Mouse (Mus musculus): ENCODE measurements around the gene Gm9945.

Gm9945 gene

DNA sequence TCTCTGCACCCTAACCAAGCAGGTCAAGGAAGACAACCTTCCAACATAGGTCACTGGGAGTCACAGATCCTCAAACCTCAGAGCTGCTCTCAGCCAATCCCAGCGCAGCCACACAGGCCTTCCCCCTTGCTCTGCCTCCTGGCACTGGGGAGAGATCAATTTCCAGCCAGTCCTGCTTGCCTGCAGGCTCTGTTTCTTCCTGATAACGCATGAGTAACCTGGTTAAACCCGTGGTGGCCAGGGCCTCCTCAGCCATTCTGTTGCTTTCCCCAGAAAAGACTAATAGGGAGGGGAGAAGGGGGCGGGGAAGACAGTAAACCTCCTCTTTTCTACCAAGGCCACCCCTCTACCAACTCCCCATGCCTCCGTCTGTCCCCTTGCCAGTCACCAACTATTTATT, 18.2 kb upstream of the Gm9945 start:
- DNase-seq (ENCODE audit: low read depth): no peak

DNA sequence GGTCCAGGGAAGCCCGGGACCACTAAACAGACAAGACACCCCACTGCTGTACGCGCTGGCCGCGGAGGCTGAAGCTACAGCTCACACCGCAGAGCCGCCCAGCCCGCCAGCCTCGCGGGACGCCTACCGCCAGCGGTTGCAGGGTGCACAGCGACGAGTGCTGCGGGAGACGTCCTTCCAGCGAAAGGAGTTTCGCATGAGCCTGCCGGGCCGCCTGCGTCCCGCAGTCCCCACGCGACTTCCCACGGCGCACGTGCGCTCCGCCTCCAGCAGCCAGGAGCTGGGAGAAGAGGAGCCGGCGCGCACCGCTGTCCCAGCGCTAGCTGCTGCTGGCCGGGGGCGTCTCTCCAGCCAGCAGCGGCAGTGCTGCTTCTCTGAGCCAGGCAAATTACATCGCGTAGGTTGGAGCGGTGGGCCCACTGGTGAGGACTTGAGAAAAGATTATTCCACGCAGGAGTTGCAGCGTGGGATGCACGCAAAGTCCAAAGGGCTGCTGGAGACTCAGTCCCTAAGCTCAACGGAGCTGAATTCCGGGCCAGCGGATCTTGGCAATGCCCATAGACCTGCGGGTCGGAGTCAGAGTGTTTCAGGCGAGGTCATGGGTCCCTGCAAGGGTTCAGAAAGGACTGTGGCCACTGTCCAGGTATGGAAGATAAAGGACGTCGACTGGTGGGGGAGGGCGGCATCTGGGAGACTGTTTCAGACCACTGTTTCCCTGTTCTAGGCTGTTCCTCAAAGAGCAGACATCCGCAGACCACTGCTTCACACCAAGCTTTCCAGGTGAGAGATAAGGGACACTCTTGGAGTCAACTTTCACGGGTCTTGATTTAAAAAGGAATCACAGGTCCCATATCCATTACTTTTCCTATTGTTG, 16.2 kb upstream of the Gm9945 start:
- no peak for DNase-seq (ENCODE audit: low read depth)

DNA sequence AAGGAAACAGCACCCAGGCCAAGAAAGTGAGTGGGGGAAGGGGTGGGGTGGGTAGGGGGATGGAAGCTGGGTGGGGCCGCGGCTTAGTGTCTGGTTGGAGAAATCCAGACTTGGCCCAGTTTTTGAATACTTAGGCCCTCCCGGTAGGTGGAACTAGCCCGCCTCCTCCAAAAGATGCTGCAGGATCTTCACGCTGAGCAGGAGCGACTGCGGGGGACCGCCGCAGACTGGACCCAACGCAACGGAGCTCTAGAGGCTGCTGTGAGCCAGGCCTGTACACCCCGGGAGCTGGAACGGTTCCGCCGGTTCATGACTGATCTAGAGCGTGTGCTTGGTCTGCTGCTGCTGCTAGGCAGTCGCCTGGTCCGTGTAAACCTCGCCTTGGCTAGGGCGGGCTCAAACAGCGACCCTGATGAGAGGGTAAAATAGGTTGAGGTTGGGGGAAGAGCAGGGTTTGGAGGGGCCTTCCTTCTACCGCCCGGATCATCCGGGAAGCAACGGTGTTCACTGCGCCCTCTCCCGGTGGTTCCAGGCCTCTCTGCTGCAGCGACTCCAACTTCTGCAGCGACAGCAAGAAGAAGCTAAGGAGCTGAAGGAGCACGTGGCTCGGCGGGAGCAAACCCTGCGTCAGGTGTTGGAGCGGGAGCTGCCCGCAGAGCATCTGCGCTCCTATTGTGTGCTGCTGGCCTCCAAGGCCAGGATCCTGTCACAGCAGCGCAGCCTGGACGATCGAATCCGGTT, 13.6 kb upstream of the Gm9945 start:
- DNase-seq (ENCODE audit: low read depth): no peak

DNA sequence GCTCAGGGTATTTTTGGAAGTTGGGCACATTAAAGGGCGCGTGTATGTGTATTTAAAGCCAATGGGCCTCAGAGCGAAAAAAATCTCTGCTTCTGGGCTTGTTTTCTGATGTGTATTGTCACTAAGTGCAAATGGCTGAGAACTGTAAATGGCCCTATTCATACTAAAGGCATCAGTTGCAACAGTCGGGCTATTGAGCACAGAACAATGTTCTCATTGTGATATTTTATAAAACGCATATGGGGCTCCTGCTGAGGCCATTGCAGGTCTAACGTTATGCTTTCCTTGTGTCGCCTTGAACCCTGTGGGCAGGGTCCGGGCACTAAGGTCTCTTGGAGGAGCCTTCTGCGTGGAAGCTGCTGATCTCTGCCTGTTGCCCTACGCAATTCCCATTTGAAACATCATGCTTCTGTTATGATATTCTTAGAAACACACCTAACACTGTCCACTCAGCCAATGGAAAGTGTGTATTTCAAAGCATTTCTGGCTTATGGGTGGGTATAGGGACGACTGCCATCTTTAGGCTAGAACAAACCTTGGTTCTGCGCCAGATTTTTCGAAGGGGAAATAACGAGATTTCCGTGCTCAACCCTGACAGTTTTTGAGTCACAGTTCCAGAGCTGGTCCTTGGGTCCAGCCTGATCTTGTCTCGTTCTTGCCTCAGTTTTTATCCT, 10.5 kb upstream of the Gm9945 start:
- no peak for DNase-seq (ENCODE audit: low read depth)

DNA sequence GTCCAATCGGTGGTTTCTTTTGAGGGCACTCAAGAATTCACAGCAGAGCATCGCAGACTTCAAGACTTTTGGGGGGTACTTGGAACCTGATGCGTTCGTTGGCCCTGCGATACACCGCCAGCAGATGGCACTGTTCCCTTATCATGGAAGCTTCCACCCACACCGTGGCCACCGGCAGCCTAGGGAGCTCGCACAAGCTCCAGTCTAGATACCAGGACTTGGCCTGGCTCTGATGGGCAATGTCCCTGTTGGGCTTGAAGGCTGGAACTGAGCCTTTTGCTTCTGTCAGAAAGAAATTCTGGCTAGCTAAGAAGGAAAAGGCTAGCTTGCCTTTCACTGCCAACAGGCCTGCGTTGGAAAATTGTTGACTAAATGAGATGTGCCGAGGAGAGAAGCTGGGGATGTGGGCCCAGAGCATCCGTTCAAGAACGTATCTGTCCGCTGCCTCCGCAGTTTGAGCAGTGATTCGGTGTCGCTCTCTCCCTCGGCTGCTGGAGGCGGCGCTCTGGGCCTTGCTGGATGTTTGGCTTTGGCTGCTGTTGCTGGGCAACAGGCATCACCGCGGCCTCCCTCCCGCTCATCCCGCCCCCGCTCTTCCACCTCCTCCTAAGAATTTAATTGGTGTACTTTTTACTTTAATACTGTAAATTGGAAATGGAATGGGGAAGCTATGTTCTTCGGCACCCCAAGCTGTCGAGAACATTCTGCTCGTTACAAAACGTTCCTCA, 9.8 kb upstream of the Gm9945 start, which contains the start of gene Gm9837:
Gm9837 (minus strand) TSS at position 512 of the 728 bp plus-strand sequence.
- peak; percentile 96 for DNase-seq (ENCODE audit: low read depth)

DNA sequence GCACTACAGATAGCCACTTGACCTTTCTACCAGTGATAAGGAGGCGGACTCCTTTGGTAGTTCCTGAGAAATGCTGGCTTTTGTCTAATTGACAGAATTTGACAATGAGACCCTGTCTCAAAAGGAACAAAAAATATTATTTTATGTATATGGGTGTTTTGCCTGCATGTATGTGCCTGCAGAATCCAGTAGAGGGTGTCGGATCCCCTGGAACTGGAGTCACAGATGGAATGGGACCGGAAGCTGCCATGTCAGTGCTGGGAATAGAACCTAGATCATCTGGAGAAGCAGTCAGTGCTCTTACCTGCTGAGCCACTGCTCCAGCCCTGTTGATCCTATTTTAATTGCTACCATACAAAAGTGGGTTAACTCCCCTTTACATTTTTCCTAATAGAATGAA, 7.3 kb upstream of the Gm9945 start:
- DNase-seq (ENCODE audit: low read depth): peak; percentile 41

DNA sequence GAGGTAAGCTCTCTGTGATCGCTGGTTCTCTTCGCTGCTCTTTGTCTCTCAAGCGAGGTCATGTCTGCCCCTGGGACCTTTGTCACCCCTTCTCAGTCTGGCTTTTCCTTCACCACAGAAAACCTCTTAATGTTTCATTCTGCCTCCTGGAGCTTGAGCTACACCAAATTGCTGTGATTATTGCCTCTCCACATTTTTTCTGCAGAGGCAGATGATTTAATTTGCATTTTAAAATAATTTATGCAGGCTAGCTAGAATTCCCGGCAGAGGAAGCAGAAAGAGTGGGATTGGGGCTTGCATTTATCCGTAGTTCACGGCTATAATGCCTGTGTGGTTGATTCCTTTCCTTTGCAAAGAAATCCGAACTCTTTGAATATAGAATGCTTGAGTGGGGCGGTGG, 4.3 kb upstream of the Gm9945 start:
- DNase-seq (ENCODE audit: low read depth): no peak

DNA sequence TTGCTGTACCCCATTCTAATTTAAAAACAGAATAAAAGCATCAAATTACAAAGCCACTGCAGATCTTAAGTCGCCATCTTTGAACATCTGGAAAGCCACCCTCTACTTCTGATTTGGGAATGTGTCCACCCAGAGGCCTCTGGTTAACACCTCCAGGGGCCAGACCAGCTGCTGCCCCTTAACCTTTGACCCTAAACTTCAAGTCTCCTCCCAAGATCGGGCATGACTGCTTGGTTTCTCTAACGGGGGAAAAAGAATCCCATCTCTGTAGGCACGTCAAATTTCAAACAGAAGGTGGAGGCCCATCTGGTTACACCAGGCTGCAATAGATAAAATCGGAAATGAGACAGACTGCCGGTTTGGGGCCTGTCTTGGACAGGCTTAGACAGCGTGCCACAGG, 2.1 kb upstream of the Gm9945 start:
- no peak for DNase-seq (ENCODE audit: low read depth)

DNA sequence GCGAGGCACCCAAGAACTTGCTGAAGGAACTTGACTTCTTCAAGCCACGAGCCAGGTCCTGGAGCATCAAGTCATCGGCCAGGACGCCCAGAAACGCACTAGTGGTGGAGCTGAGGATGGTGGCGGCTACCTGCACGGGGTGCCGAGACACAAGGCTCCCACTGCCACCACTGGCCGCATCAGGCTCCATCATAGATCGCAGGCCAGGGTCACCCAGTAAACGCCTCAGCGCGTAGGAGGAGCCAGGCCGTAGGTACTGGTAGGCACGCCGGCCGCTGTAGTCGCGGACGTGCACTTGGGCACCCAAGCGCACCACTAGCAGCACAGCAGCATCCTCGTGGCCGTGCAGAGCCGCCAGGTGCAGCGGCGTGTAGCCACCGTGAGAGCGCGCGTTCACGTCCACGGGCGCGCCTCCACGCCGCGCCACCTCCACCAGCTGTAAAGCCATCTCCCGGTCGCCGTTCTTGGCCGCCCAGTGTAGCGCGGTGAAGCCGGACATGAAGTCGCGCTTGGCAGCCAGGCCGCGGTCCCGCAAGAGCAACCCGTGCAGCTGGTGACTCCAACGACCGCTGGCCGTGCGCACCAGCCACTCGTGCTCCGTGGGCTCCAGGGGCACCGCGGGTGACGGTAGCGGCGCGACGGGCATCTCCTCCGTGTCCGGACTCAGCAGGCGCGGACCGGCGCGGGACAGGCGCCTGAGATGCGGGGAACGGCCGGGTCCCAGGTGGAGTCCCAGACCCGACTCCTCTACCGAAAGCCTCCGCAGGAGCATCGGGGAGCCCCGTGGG, 1.4 kb upstream of the Gm9945 start:
- DNase-seq (ENCODE audit: low read depth): no peak

DNA sequence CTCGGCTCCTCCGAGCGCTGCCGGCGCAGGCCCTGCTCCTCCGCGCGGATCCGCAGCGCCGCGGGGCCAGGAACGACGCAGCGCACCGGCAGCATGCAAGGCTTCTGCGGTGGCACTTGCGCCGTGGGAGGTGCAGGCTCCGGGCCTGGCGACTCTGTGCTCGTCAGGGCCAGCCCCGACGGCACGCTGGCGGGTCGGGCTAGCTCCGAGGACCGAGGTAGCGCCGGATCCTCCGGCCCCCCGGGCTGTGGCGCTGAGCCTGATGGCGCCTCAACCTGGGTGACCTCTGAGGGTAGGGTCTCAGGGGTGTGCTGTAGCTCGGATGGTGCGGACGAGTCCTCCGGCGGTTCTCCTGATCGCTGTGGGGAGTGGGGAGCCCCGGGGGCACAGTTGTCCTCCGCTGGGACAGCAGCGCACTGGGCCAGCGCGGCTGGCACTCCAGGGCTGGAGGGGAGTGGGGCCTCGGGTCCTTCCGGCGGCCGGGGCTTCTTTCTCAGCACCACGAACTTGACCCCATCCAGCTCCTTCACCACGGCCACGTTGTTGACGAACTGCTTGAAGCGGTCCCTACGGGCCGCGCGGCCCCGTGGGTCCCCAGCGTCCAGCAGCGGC, 689 bp upstream of the Gm9945 start:
- no peak for DNase-seq (ENCODE audit: low read depth)

DNA sequence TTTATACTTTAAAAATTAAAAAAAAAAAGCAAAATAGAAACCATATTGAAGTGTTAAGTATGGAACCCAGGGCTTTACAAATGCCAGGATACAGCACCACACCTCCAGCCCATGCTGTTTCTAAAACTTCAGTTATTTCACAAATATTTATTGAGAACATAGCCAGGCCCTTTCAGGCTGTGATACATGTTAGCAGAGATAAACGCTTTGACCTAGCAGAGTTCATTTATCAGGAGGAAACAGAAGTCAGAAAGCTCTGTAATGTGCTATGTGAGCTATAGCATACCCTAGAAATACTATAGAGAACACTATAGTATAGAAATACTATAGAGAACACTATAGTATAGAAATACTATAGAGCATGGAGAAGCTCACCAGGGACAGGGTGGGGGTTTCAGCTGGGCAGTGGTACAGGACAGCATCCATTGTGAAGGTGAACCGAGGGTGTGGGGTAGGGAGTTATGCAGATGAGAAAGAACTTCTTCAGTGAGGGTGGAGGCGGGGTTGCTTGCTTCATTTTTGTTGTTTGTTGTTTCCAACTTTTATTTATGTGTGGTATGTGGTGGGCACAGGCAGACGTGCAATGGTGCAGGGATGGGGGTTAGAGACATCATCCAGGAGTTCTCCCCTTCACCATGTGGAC, 1.2 kb downstream of the Gm9945 start:
- no peak for DNase-seq (ENCODE audit: low read depth)

DNA sequence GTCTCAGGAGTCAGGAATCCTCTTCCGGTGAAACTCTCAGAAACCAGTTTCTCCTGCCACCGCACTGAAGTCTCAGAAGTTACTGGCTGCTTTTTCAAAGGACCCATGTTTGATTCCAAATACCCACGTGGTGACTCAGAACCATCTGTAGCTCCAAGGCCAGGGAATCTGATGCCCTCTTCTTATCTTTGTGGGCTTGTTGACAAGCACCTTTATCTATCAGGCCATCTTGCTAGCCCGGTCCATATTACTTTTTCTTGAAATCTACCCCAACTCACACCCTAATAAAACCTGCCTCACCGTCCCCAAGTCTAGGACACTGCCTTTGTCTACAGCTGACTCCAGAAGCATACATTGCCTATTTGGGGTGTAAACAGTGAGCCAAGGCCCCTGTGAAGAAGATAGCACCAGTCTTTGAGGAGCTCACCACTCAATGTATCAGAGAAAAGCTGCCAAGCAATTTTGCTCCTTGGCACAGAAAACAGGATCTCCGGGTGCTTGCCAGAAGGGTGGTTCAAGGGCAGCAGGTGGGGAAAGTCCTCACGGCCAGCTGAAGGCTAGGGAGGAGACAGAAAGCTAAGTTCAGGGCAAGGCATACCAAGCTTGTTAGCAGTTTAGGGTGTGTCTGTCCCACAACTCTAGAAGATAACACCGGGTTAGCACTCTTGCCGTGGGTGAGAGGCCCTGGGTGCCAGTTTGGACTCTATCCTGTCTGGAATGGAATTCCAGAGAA, 3.4 kb downstream of the Gm9945 start:
- DNase-seq (ENCODE audit: low read depth): no peak

DNA sequence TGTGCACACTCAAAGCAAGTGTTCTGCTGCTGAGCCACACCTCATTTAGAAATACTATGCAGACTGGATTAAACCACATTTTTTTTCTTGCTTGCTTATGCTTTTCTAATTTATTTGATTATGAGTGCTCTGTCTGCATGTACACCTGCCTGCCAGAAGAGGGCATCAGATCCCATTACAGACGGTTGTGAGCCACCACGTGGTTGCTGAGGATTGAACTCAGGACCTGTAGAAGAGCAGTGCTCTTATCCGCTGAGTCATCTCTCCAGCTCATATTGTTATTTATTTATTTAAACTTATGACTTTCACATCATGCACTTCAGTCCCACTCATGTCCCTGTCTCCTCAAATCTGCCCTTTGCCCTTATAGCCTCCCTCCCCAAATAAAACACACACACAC, 5.8 kb downstream of the Gm9945 start:
- no peak for DNase-seq (ENCODE audit: low read depth)

DNA sequence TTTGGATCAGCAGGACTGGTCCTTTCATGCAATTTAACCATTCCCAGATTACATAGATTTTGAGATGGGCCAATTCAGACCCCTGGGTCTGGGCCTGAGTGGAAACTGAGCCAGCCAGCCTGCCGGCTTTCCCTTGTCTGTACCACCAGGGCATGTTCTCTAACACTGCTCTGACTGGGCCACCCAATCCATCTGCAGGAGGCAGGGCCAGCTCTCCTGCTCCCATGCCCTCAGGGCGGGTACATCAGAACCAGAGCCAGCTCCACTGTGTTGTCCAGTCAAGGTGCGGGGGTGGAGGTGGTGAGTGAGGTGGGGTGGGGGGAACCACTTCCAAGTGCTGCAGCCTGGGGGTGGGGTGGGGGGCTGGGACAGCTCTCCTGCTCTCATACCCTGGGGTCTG, 6.4 kb downstream of the Gm9945 start:
- no peak for DNase-seq (ENCODE audit: low read depth)

DNA sequence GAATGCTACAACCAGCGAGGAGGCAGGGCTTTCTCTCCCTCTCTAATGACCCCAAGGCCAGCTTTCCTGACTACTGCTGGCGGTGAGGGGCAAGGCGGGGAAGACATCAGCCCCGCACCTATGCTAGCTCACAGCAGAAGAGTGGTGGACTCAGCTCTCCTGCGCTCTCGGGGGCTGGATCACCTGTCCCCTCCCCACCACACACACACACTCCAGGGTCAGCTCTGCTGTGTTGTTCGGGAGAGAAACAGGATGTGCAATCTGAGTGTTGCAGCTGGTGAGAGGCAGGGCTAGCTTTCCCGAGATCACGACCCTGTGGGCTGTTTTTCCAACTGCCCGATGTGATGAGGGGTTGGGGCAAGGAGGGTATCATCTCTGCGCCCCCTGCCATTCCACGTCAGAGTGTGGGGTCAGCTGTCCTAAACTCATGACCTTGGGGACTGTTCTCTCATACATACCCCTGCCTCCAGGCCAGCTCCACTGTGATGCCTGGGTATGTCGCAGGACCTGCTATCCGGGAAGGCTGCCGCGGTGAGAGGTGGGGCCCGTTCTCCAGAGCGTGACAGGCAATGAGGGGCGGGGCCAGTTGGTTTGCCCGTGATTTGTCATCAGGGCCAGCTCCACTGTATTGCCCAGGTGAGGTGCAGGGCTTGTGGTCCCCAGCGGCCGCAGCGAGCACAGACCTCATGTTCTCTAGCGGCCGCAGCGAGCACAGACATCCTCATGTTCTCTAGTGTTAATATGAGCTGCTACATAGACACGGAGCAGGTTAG, 7.0 kb downstream of the Gm9945 start:
- DNase-seq (ENCODE audit: low read depth): no peak

DNA sequence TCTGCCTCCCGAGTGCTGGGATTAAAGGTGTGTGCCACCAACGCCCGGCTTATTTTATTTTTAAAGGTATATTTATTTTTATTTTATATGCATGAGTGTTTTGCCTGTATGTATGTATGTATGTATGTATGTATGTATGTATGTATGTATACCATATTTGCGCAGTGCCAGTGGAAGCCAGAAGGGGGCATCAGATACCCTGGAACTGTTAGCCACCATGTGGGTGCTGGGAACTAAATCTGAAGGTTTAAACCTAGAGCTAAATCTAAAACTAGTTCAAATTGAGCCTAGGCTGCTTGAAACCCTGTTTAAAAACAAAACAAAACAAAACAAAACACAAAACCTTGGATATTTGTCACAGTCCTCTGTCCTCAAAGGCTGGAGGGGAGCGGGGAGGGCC, 9.0 kb downstream of the Gm9945 start:
- no peak for DNase-seq (ENCODE audit: low read depth)

DNA sequence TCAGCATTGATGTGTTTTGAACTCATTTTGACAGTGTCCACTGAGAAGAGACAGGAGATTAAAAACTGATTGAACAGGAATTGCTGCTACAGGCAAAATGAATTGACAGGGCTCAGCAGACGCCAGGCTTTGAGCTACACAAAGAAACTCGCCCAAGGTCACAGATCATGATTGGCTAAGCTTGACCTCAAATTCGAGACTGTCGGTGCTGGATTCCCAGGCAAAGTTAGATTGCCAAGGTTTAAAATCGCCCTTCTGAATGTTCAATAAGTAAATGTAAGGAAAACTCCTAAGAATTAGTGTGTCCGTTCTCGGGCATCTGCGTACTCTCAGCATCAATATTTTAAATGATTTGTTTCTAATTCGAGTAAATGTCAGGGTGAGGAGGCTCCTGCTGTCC, 9.5 kb downstream of the Gm9945 start:
- no peak for DNase-seq (ENCODE audit: low read depth)

DNA sequence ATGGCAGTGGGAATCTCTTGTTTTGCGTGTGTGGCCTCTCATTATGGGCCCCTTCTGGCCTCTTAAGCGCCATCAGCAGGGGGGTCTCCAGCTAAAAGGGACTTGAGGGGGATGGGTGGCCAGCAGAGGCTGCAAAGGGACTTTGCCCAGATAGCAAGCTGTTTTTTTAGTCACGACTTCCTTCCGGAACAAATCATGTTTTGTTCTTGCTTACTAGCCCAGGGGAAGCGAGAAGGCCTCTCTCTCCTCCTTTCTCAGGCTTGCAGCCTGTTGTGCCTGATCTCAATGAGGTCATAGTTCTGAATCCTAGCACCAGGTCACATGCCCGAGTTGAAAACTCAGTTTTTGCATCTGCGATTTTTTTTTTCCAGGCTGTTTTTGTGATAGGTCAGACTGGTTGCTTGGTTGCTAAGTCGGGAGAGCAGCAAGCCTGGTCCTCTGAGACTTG, 12.0 kb downstream of the Gm9945 start:
- no peak for DNase-seq (ENCODE audit: low read depth)
